Mouse (Mus musculus) MEL (cell line): ENCODE measurements at regions not wholly inside any gene's neighbourhood (a gene's known extent, or its start where the extent isn't known, plus 50 kb on each side); places are given as distances from the start of the nearest gene placed in this dataset.

ENCODE experiments used
- DNase-seq: peaks from one replicate; pipeline ENCODE4 v3.0.0; 2011; ENCODE audit warnings: low read depth, low spot score
- H3K27ac ChIP-seq: 2 replicates; pipeline ENCODE4 v1.5.1; 2012; ENCODE audit warnings: low read depth, mild to moderate bottlenecking, control low read depth, low read length, moderate library complexity; ENCODE audit not compliant: control insufficient read depth
- H3K27me3 ChIP-seq, 2 experiments: fragments of 150-350 bp in 1 of 2; sonication (generic) in 1 of 2; 2 replicates each; pipeline ENCODE4 v1.6.1; 2012; ENCODE audit warnings: low read length in 2 of 2, mild to moderate bottlenecking in 2 of 2, improper control_type of control experiment in 1 of 2, moderate library complexity in 1 of 2; ENCODE audit not compliant: insufficient read depth in 2 of 2, control insufficient read depth in 1 of 2
- H3K36me3 ChIP-seq, 2 experiments: 2 replicates each; pipeline ENCODE4 v1.6.1; 2012 to 2014; ENCODE audit warnings: low read length in 2 of 2, improper control_type of control experiment in 1 of 2, inconsistent platforms in 1 of 2, mild to moderate bottlenecking in 1 of 2; ENCODE audit not compliant: insufficient read depth in 2 of 2, control insufficient read depth in 1 of 2
- H3K4me1 ChIP-seq, 2 experiments: fragments of 150-350 bp in 1 of 2; sonication (generic) in 1 of 2; 2 replicates each; pipeline ENCODE4 v1.6.1; 2012; ENCODE audit warnings: low read length in 2 of 2, improper control_type of control experiment in 1 of 2, mild to moderate bottlenecking in 1 of 2; ENCODE audit not compliant: insufficient read depth in 2 of 2, control insufficient read depth in 1 of 2
- H3K4me3 ChIP-seq, 2 experiments: fragments of 150-350 bp in 1 of 2; sonication (generic) in 1 of 2; 2 replicates each; pipeline ENCODE4 v1.5.1; 2012; ENCODE audit warnings: low read depth in 2 of 2, low read length in 2 of 2, mild to moderate bottlenecking in 2 of 2, moderate library complexity in 2 of 2, control low read depth in 1 of 2, improper control_type of control experiment in 1 of 2; ENCODE audit not compliant: control insufficient read depth in 1 of 2, insufficient read depth in 1 of 2
- H3K79me2 ChIP-seq: 2 replicates; pipeline ENCODE4 v1.6.1; 2012; ENCODE audit warnings: mild to moderate bottlenecking, low read length, moderate library complexity; ENCODE audit not compliant: control insufficient read depth, poor library complexity, insufficient read depth
- H3K9ac ChIP-seq: 2 replicates; pipeline ENCODE4 v1.6.1; 2012; ENCODE audit warnings: low read depth, mild to moderate bottlenecking, control low read depth, low read length, moderate library complexity; ENCODE audit not compliant: control insufficient read depth, poor library complexity, severe bottlenecking
- H3K9me3 ChIP-seq: fragments of 150-350 bp; sonication (generic); replicated peaks from 2 replicates; pipeline ENCODE4 v1.6.1; 2012; ENCODE audit warnings: mild to moderate bottlenecking, low read length, improper control_type of control experiment, moderate library complexity; ENCODE audit not compliant: insufficient read depth
- CHD2 ChIP-seq: IDR thresholded peaks from 2 replicates; pipeline ENCODE4 v1.6.1; 2011; ENCODE audit warnings: low read length, improper control_type of control experiment
- CTCF ChIP-seq, 3 experiments: IDR thresholded peaks in 2 of 3; conservative IDR thresholded peaks in 1 of 3; 2 replicates each; pipeline ENCODE4 v1.5.1; 2011 to 2012; ENCODE audit warnings: low read length in 3 of 3, low read depth in 2 of 3, mild to moderate bottlenecking in 2 of 3, improper control_type of control experiment in 1 of 3, inconsistent platforms in 1 of 3, mixed read lengths in 1 of 3, moderate library complexity in 1 of 3; ENCODE audit not compliant: control insufficient read depth in 1 of 3, insufficient read depth in 1 of 3, poor library complexity in 1 of 3, severe bottlenecking in 1 of 3
- E2F4 ChIP-seq: IDR thresholded peaks from 2 replicates; pipeline ENCODE4 v1.6.1; 2011; ENCODE audit warnings: low read depth, low read length, improper control_type of control experiment, borderline replicate concordance
- GABPA ChIP-seq: IDR thresholded peaks from 2 replicates; pipeline ENCODE4 v1.6.1; 2012; ENCODE audit warnings: low read depth, mild to moderate bottlenecking, inconsistent platforms, low read length, improper control_type of control experiment, moderate library complexity
- MAFK ChIP-seq: IDR thresholded peaks from 2 replicates; pipeline ENCODE4 v1.6.1; 2011; ENCODE audit warnings: low read depth, mild to moderate bottlenecking, low read length, improper control_type of control experiment, borderline replicate concordance
- MAX ChIP-seq: IDR thresholded peaks from 2 replicates; pipeline ENCODE4 v1.6.1; 2011; ENCODE audit warnings: low read length, improper control_type of control experiment
- MYB ChIP-seq: IDR thresholded peaks from 2 replicates; pipeline ENCODE4 v1.6.1; 2011; ENCODE audit warnings: mild to moderate bottlenecking, low read depth, low read length, improper control_type of control experiment
- MYC ChIP-seq: IDR thresholded peaks from 2 replicates; pipeline ENCODE4 v1.6.1; 2011; ENCODE audit warnings: low read depth, mild to moderate bottlenecking, low read length, improper control_type of control experiment, moderate library complexity
- NELFE ChIP-seq: IDR thresholded peaks from 2 replicates; pipeline ENCODE4 v1.6.1; 2011; ENCODE audit warnings: low read depth, low read length, improper control_type of control experiment
- NRF1 ChIP-seq: IDR thresholded peaks from 2 replicates; pipeline ENCODE4 v1.6.1; 2014; ENCODE audit warnings: low read depth, mild to moderate bottlenecking, inconsistent platforms, low read length, improper control_type of control experiment, moderate library complexity; ENCODE audit not compliant: poor library complexity, insufficient read depth, severe bottlenecking
- POLR2A ChIP-seq, 2 experiments: IDR thresholded peaks; 2 replicates each; pipeline ENCODE4 v1.6.1; 2011 to 2012; ENCODE audit warnings: low read length in 2 of 2, mild to moderate bottlenecking in 2 of 2, control low read depth in 1 of 2, improper control_type of control experiment in 1 of 2, low read depth in 1 of 2, moderate library complexity in 1 of 2; ENCODE audit not compliant: control insufficient read depth in 1 of 2, insufficient read depth in 1 of 2, poor library complexity in 1 of 2
- POLR2AphosphoS2 ChIP-seq: IDR thresholded peaks from 2 replicates; pipeline ENCODE4 v1.6.1; 2011; ENCODE audit warnings: low read length, improper control_type of control experiment
- SIN3A ChIP-seq: IDR thresholded peaks from 2 replicates; pipeline ENCODE4 v1.6.1; 2012; ENCODE audit warnings: low read length, improper control_type of control experiment, inconsistent platforms
- SMC3 ChIP-seq: IDR thresholded peaks from 2 replicates; pipeline ENCODE4 v1.6.1; 2011; ENCODE audit warnings: low read depth, low read length, improper control_type of control experiment
- TCF12 ChIP-seq: IDR thresholded peaks from 2 replicates; pipeline ENCODE4 v1.6.1; 2014; ENCODE audit warnings: low read depth, mild to moderate bottlenecking, inconsistent platforms, low read length, improper control_type of control experiment, moderate library complexity
- UBTF ChIP-seq: IDR thresholded peaks from 2 replicates; pipeline ENCODE4 v1.6.1; 2012; ENCODE audit warnings: low read depth, mild to moderate bottlenecking, inconsistent platforms, low read length, improper control_type of control experiment, moderate library complexity, borderline replicate concordance; ENCODE audit not compliant: insufficient read depth
- USF2 ChIP-seq, 2 experiments: IDR thresholded peaks; 2 replicates each; pipeline ENCODE4 v1.6.1; 2011 to 2012; ENCODE audit warnings: improper control_type of control experiment in 2 of 2, low read length in 2 of 2, borderline replicate concordance in 1 of 2, inconsistent platforms in 1 of 2, low read depth in 1 of 2, mild to moderate bottlenecking in 1 of 2; ENCODE audit not compliant: insufficient read depth in 1 of 2
- ZC3H11A ChIP-seq: IDR thresholded peaks from 2 replicates; pipeline ENCODE4 v1.6.1; 2012; ENCODE audit warnings: low read depth, mild to moderate bottlenecking, inconsistent platforms, low read length, improper control_type of control experiment

- TF ChIP-seq CHD2 (no peak), POLR2A (IDR thresholded peaks at IDR 0.05; ENCODE audit: control insufficient read depth in 1 of 2, insufficient read depth in 1 of 2, low read depth in 1 of 2, low read length in 2 of 2, poor library complexity in 1 of 2) (no peak), E2F4 (no peak)
These were observed 58.4 kb upstream of the Med4 start (continued) for GRCm38 (mm10) chr14:73451291-73452045.

GRCm38 (mm10) chr14:73449901-73450495, 59.8 kb upstream of the Med4 start:
- no peaks in the 10 kb centered on the region; a peak in 1 of 4 replicates for H3K36me3 ChIP-seq
- H3K4me3 ChIP-seq: no peak overlapping the region
- TF ChIP-seq USF2 (IDR thresholded peaks at IDR 0.05; ENCODE audit: borderline replicate concordance in 1 of 2, insufficient read depth in 1 of 2, low read depth in 1 of 2, low read length in 2 of 2): no peak
- TF ChIP-seq SIN3A: no peak
- no peak for TF ChIP-seq MYC
- TF ChIP-seq MAX: no peak
- TF ChIP-seq SMC3: no peak
- TF ChIP-seq ZC3H11A: no peak
- no peak for TF ChIP-seq CTCF (IDR thresholded peaks at IDR 0.05 in 2 of 3, conservative IDR thresholded peaks at IDR 0.05 in 1 of 3; ENCODE audit: control insufficient read depth in 1 of 3, insufficient read depth in 1 of 3, low read depth in 2 of 3, low read length in 3 of 3, poor library complexity in 1 of 3, severe bottlenecking in 1 of 3)
- no peak for TF ChIP-seq GABPA
- TF ChIP-seq NRF1: no peak
- TF ChIP-seq NELFE: no peak
- no peak for TF ChIP-seq POLR2AphosphoS2
- TF ChIP-seq TCF12: no peak
- no peaks in the 10 kb centered on the region for H3K9me3 ChIP-seq
- no peak overlapping the region for H3K9ac ChIP-seq
- peaks cover 0 to 6% of the 10 kb centered on the region in 2 experiments; a peak in 2 of 4 replicates for H3K27me3 ChIP-seq
- no peak overlapping the region for H3K27ac ChIP-seq
- H3K4me1 ChIP-seq: peaks cover 0 to 6% of the 10 kb centered on the region in 2 experiments; a peak in 2 of 4 replicates
- no peak for DNase-seq
- H3K79me2 ChIP-seq: no peaks in the 10 kb centered on the region

GRCm38 (mm10) chr14:73449111-73449510, 60.7 kb upstream of the Med4 start:
- no peak overlapping the region for H3K9ac ChIP-seq
- H3K79me2 ChIP-seq: no peaks in the 10 kb centered on the region
- no peaks in the 10 kb centered on the region; a peak in 1 of 4 replicates for H3K27me3 ChIP-seq
- no peaks in the 10 kb centered on the region for H3K9me3 ChIP-seq
- DNase-seq: no peak
- H3K36me3 ChIP-seq: no peaks in the 10 kb centered on the region; a peak in 1 of 4 replicates
- H3K4me3 ChIP-seq: no peak overlapping the region
- H3K4me1 ChIP-seq: peaks cover 0 to 6% of the 10 kb centered on the region in 2 experiments; a peak in 3 of 4 replicates
- no peak for TF ChIP-seq MAFK
- no peak for TF ChIP-seq UBTF
- no peak for TF ChIP-seq MYB
- H3K27ac ChIP-seq: no peak overlapping the region
